Mouse (Mus musculus) cerebellum, postnatal 36 days (tissue): ENCODE measurements around the gene Ear1.
"Not testable (repeated sequence)": the region's sequence is repeated elsewhere in the genome, so short reads cannot be mapped to it uniquely, and the experiment has no call there.

Experiments used
- DNase-seq, 2 experiments: peaks; one replicate each; pipeline ENCODE4 v3.0.0; 2021 to 2022; ENCODE audit warnings: mixed read lengths in 2 of 2

Gene Ear1

DNA sequence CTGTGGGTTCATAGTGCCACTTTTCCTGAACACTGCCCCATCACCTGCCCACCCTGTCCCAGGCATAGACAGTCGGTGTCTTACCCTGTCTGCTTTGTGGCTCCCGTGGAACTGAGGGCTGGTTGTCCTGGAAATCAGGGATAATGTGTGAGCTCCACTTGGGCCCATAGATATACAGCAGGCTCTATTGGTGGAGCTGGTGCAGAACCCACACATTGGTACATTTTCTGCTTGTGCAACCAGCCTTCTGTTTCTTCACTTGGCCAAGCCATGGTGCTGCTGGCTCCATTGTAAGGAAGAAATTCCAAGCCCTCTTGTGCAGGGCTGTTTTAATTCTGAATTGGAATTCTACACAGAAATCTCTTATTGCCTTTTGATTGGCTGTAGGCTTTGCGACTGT is at the start of gene Ear1:
Ear1 (minus strand) TSS at position 101 of the 400 bp plus-strand sequence.
- not testable (repeated sequence) for DNase-seq

- peak; percentile 25 to 50 for DNase-seq
These were observed 49.5 kb upstream of the Ear1 start, which contains the start of gene Gm8113 for GRCm38 (mm10) chr14:43924688-43925403. TSS of gene Gm8113 (plus strand) at chr14:43925390.

DNA sequence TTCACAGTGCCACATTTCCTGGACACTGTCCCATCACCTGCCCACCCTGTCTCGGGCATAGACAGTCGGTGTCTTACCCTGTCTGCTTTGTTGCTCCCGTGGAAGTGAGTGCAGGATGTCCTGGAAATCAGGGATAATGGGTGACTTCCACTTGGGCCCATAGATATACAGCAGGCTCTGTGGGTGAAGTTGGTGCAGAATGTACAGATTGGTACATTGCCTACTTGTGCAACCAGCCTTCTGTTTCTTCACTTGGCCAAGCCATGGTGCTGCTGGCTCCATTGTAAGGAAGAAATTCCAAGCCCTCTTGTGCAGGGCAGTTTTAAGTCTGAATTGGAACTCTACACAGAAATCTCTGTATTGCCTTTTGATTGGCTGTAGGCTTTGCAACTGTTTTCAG is 48.1 kb upstream of the Ear1 start, which contains the start of gene Ear10:
Ear10 (minus strand) TSS at position 101 of the 400 bp plus-strand sequence.
- DNase-seq = not testable (repeated sequence)

GRCm38 (mm10) chr14:43918214-43918613 is 42.9 kb upstream of the Ear1 start:
- DNase-seq = not testable (repeated sequence)

- not testable (repeated sequence) for DNase-seq
These were observed 23.3 kb upstream of the Ear1 start for GRCm38 (mm10) chr14:43898577-43898976.

DNA sequence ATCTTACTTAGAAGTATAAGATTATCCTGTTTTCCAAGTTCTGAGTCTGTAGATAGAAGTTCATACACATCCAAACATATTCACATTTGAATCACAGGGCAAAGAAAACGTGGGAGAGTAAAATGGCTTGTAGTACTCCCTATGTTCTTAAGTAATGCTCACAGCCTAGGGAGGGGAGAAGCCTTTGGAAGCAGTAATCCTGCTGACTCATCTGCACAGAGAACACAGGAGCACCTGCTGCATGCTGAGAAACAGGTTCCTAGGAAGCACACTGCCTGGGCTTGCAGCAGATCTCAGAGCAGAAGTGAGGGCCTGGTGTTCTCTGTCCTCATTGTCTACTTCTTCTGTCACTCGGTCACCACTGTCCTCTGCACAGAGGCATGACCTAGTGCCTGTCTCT is 20.0 kb upstream of the Ear1 start:
- DNase-seq = not testable (repeated sequence)

DNA sequence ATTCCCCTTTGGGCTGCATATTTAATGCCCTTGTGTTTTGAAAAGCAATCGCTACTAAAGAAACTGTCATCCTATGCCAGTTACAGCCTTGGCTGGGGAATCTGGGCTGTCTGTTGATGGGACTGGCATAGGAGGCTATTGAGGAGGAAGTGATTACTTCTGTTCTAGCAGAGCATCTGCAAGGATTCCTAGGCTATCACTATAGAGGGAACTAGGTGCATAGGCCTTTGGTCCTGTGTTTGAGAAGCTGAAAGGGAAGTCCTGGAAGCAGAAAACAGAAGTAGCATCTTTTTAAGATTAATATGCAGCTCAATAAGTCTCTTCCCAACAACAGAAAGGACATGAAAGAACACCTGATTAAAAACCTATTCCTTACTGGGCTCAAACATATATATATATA is 16.0 kb upstream of the Ear1 start:
- not testable (repeated sequence) for DNase-seq

DNA sequence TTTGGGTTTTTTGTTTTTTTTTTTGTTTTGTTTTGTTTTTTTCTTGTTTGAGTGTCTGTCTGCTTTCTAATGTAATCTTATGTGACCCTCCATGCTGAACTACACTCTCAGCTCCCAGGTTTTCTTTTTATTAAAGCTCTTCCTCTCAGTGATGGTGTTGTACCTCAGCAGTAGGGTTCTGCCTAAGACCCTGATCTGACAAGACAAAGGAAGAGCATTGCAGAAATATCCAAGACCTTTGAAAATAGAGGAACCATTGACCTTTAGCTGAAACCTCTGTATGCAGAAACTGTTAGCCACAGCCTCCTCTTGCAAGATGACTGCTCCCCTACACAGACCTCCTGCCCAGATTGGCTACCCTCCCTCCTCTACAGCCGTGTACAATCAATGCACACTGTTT is 10.9 kb upstream of the Ear1 start:
- not testable (repeated sequence) for DNase-seq

GRCm38 (mm10) chr14:43879966-43880545 is 4.7 kb upstream of the Ear1 start:
- DNase-seq = not testable (repeated sequence)

DNA sequence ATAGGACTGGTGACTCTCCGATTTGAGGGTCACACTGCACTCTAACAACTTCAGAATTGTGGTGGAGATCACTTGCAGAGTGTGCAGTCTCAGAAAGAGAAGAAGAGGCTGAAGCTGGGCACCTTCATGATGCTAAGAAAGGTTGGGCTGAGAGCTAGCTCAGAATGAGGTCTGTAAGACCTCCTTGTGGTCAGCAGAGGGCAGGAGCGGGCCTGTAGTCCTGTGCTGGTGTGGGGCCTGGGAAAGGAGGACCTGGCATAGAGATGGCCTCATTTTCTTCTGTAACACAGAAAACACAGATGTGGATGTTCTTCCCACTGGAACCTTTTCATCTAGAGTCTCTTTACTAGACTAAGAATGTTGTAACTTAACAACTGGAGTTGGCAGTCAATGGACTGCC is 2.5 kb upstream of the Ear1 start:
- not testable (repeated sequence) for DNase-seq

DNA sequence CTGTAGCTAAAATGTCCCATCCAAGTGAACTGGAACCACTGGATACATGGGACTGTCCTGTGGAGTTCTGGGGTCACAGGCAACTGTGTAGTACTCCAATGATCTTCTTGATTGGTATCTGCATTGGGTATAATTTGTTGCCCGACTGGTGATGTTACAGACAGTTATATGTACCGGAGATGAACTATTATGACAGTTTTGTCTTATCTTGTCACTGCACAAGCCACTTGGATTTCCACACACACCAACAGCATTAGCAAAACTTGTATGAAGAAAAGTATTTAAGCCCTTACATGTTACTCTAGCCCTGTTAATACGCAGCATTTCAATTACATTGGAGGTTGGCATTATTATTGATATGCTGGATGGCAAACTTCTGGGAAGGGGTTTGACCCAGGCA is 455 bp downstream of the Ear1 start:
- DNase-seq = not testable (repeated sequence)

- peak in 1 of 2 experiments; percentile 3 for DNase-seq
These were observed 14.8 kb downstream of the Ear1 start for GRCm38 (mm10) chr14:43860522-43860921.

DNA sequence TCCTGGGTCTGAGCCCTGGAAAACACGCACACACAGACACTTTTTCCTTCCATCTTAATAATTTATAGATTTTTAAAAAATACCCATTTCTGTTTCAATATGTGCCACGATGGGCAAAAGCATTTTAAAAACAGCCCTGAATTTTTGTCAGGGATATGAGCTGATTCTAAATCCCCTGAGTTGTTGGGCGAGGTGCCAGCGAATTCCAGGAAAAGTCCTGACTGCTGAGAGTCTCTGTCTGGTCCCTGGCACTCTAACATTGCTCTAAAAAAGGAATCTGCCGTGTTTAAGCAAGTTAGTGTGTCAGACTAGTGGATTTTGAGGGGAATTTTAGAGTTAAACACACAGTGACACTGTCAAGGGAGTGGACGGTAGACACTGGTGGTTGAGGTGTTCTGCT is 15.9 kb downstream of the Ear1 start:
- DNase-seq = not testable (repeated sequence)

DNA sequence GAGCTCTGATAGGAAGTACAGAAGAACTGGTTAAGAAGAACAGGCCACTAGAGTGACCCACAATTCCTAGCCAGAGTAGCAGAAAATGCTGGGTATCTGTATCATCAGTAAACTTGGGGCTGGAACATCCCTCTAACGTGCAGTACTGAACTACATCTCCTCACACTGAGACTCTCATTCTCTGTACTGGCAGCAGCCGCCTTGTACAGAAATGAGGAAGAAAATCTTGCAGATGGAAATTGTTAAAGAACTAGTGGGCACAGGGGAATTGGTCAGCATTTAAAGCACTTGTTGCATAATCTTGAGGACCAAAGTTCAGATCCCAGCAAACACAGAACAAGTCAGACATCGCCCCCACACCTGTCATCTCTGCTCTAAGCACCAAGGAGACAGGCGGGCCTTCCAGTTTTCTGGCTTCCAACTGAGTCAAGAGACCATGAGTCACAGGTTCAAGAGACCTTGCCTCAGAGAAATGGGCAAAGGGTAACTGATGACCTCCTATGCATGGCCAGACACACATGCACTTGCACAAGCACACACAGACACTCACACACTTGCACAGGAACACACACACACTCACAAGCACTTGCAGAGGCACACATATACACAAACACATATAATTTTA is 31.3 kb downstream of the Ear1 start:
- not testable (repeated sequence) for DNase-seq

GRCm38 (mm10) chr14:43840976-43841375 is 34.3 kb downstream of the Ear1 start:
- not testable (repeated sequence) for DNase-seq

DNA sequence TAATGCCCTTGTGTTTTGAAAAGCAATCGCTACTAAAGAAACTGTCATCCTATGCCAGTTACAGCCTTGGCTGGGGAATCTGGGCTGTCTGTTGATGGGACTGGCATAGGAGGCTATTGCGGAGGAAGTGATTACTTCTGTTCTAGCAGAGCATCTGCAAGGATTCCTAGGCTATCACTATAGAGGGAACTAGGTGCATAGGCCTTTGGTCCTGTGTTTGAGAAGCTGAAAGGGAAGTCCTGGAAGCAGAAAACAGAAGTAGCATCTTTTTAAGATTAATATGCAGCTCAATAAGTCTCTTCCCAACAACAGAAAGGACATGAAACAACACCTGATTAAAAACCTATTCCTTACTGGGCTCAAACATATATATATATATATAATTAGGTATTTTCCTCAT is 40.0 kb downstream of the Ear1 start:
- DNase-seq = not testable (repeated sequence)

- not testable (repeated sequence) for DNase-seq
These were observed 44.9 kb downstream of the Ear1 start for GRCm38 (mm10) chr14:43830385-43830784.

- not testable (repeated sequence) for DNase-seq
These were observed 51.1 kb downstream of the Ear1 start for GRCm38 (mm10) chr14:43824176-43824575.

GRCm38 (mm10) chr14:43821869-43822268 is 53.4 kb downstream of the Ear1 start:
- not testable (repeated sequence) for DNase-seq

- peak; percentile 4 to 13 for DNase-seq
These were observed 62.9 kb downstream of the Ear1 start for GRCm38 (mm10) chr14:43812458-43812857.

DNA sequence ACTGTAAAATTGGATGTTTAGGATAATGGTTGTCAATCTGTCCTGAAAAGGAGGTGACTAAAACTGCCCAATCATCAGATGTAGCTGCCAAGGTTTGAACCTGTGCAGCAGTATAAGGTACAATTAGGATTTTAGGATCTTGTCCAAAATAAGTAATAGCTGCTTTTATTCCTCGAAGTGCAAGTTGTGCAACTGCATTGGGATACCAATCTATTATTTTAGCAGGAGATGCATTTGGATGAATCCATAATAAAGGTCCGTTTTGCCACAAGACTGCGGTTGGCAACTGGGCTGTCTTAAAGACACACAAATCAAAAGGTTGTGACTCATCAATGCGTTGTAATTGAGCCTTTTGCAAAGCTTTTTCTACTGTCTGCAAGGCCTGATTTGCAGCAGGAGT is 67.2 kb downstream of the Ear1 start:
- DNase-seq = not testable (repeated sequence)

DNA sequence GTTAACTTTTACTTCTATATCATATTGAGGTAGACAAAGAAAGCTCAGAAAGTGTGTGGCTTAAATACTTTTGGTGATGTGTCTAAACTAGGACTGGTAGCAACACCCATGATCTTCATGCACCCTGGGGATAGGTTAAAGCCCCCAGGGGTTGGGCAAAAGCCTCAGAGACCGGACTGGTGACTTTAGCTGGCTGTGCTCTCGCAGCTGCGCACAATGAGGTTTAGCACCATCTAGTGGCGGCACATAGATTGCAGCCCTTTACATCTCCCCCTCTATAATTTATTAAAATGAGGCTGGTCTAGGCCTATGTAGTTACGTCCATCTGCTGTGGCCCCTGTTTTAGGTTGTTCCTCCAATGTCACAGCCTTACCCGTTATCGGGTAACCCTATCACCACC is 70.9 kb downstream of the Ear1 start:
- not testable (repeated sequence) for DNase-seq

- not testable (repeated sequence) for DNase-seq
These were observed 78.3 kb downstream of the Ear1 start for GRCm38 (mm10) chr14:43796905-43797470.
